Mouse (Mus musculus): ENCODE measurements around the gene Socs3.

GRCm38 (mm10) chr11:118004217-118004616 lies 34.4 kb upstream of the Socs3 start:
- no peak for TF ChIP-seq CTCF (IDR thresholded peaks at IDR 0.05; ENCODE audit: control insufficient read depth, insufficient read depth, insufficient replicate concordance, low read depth, low read length)
- no peak for TF ChIP-seq POLR2A (IDR thresholded peaks at IDR 0.05; ENCODE audit: control insufficient read depth, low read depth, low read length)
